Mouse (Mus musculus): ENCODE measurements around the gene Esrrg. TPM values are rescaled to one million over a fixed set of nuclear protein-coding genes. Genes with fewer than 3 reads are reported as not detected.

Gene Esrrg
- polyA plus RNA-seq, 1 experiment: 12.7 TPM

DNA sequence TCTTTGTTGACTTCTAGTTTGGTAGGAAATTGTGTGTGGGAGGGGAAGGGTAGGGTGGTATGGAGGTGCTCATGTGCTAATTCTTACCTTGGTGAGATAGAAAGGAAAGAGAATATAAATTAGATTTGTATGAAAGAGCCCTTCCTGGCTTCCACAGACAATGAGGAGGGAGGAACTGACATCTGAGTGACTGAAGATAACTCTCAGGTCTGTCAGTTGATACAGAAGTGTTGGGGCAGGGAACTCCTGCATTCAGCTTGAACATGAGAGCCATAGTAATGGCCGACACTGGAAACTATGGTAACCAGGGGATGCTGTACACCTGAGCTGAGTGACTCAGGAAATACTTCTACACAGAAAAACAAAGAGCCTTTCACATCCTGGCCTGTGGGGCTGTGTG is 550.1 kb downstream of the Esrrg start:
- Histone ChIP-seq H3K27ac (ENCODE audit: insufficient read depth, low read length) (no peak overlapping the region), H3K4me1 (ENCODE audit: control insufficient read depth, insufficient read depth, low read length) (no peaks in the 10 kb centered on the region; the same call in 1 of the 2 replicates), H3K4me3 (ENCODE audit: insufficient read depth, low read length) (no peak overlapping the region)
- TF ChIP-seq CTCF (IDR thresholded peaks at IDR 0.05; ENCODE audit: extremely low read depth, insufficient read depth, low read length) (no peak), POLR2A (IDR thresholded peaks at IDR 0.05; ENCODE audit: extremely low read depth, insufficient read depth, low read length) (no peak)

DNA sequence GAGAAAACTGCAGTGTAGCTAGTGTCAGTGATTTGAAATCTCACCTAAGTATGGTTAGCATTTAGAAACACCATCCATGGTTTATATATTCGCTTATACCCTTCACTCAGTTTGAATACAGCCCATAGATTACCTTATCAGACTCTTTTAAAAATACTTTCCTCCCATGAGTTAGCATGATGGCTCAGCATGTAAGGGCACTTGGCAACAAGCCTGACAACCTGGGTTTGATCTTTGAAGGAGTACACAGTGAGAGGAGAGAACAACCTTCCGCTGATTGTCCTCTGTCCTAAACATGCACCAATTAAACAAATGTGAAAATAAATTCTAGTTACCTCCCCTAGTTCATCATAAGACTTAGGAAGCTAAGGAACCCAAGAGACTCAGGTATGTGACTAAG is 550.5 kb downstream of the Esrrg start:
- no peak for TF ChIP-seq CTCF (IDR thresholded peaks at IDR 0.05; ENCODE audit: extremely low read depth, insufficient read depth, low read length)
- no peak for TF ChIP-seq POLR2A (IDR thresholded peaks at IDR 0.05; ENCODE audit: extremely low read depth, insufficient read depth, low read length)
- no peak overlapping the region for H3K27ac ChIP-seq (ENCODE audit: insufficient read depth, low read length)
- H3K4me1 ChIP-seq (ENCODE audit: control insufficient read depth, insufficient read depth, low read length): no peaks in the 10 kb centered on the region
- no peak overlapping the region for H3K4me3 ChIP-seq (ENCODE audit: insufficient read depth, low read length)

DNA sequence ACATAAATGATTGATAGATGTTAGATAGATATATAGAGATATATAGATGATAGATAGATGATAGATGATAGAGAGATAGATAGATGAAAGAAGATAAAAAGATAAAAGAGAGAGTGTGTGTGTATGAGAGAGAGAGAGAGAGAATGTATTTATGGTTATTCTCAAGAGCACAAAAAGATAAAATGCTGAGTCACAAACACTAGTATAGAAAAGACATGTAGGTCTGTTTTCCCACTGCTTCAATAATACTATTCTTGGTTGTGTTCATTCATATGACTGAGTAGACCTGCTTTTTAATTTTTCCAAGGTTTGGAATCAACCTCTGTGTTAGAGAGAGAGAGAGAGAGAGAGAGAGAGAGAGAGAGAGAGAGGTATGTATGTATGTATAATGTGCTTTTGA is 554.5 kb downstream of the Esrrg start:
- Histone ChIP-seq H3K4me1 (ENCODE audit: control insufficient read depth, insufficient read depth, low read length) (no peaks in the 10 kb centered on the region), H3K4me3 (ENCODE audit: insufficient read depth, low read length) (no peak overlapping the region), H3K27ac (ENCODE audit: insufficient read depth, low read length) (no peak overlapping the region)
- TF ChIP-seq POLR2A (IDR thresholded peaks at IDR 0.05; ENCODE audit: extremely low read depth, insufficient read depth, low read length) (no peak), CTCF (IDR thresholded peaks at IDR 0.05; ENCODE audit: extremely low read depth, insufficient read depth, low read length) (no peak)

DNA sequence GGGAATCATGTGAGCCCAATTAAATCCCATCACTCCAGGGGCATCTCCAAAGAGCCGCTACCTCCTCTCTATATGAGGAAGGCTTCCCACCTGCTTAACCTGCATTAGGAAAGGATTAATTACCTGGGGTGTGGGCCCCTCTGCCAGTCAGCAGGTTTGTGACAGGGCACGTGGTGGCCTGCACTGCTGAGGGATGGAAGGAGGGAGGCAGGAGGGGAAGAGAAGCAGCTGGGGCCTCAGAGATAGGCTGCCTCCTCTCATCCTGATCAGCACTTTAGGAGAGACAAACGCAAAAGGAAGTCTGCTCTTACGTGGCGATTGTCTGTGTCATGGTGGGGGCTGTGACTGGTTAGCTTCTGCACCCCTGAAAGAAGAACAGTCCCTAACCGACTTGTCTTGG is 555.7 kb downstream of the Esrrg start:
- Histone ChIP-seq H3K27ac (ENCODE audit: insufficient read depth, low read length) (no peak overlapping the region), H3K4me3 (ENCODE audit: insufficient read depth, low read length) (no peak overlapping the region), H3K4me1 (ENCODE audit: control insufficient read depth, insufficient read depth, low read length) (no peaks in the 10 kb centered on the region)
- TF ChIP-seq CTCF (IDR thresholded peaks at IDR 0.05; ENCODE audit: extremely low read depth, insufficient read depth, low read length) (no peak), POLR2A (IDR thresholded peaks at IDR 0.05; ENCODE audit: extremely low read depth, insufficient read depth, low read length) (no peak)

DNA sequence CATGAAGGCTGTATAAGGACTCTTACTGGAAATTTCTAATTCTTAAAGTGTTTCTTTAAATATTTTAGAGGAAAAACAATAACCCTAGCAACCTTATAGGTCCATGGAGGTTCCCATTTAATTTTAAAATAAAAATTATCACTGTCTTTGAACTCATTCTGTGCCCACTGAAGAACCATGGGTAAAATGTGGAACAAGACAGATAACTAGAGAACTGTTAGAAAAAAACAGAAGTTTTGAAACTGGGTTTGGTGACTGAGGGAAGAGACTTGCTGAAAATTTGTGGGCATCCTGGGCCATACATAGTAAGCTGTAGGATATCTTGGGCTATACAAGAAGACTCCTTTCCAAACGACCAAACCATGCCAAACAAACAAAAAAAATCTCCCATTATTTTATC is 565.3 kb downstream of the Esrrg start:
- Histone ChIP-seq H3K4me1 (ENCODE audit: control insufficient read depth, insufficient read depth, low read length) (no peaks in the 10 kb centered on the region), H3K4me3 (ENCODE audit: insufficient read depth, low read length) (no peak overlapping the region), H3K27ac (ENCODE audit: insufficient read depth, low read length) (no peak overlapping the region)
- TF ChIP-seq CTCF (IDR thresholded peaks at IDR 0.05; ENCODE audit: extremely low read depth, insufficient read depth, low read length) (no peak), POLR2A (IDR thresholded peaks at IDR 0.05; ENCODE audit: extremely low read depth, insufficient read depth, low read length) (no peak)

DNA sequence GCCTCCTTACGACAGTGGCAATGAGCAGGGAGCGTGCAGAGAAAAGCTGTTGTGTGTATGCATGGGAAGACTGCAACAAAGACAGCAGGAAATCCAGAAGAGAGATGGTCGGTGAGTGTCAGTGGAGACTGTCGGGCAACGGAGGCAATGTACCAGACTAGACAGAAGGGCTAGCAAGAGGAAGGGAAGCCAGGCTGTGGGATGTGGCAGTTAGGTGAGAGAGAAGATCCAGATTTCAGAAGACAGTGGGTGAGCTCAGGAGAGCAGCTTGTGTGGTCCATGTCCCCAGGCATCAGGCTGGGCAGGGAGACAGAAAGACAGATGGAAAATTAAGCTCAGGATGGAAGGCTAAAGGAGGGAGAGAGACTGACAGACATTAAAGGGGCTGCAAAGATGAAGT is 574.4 kb downstream of the Esrrg start:
- Histone ChIP-seq H3K4me1 (ENCODE audit: control insufficient read depth, insufficient read depth, low read length) (no peaks in the 10 kb centered on the region), H3K27ac (ENCODE audit: insufficient read depth, low read length) (no peak overlapping the region), H3K4me3 (ENCODE audit: insufficient read depth, low read length) (no peak overlapping the region)
- no peak for TF ChIP-seq CTCF (IDR thresholded peaks at IDR 0.05; ENCODE audit: extremely low read depth, insufficient read depth, low read length)
- no peak for TF ChIP-seq POLR2A (IDR thresholded peaks at IDR 0.05; ENCODE audit: extremely low read depth, insufficient read depth, low read length)

DNA sequence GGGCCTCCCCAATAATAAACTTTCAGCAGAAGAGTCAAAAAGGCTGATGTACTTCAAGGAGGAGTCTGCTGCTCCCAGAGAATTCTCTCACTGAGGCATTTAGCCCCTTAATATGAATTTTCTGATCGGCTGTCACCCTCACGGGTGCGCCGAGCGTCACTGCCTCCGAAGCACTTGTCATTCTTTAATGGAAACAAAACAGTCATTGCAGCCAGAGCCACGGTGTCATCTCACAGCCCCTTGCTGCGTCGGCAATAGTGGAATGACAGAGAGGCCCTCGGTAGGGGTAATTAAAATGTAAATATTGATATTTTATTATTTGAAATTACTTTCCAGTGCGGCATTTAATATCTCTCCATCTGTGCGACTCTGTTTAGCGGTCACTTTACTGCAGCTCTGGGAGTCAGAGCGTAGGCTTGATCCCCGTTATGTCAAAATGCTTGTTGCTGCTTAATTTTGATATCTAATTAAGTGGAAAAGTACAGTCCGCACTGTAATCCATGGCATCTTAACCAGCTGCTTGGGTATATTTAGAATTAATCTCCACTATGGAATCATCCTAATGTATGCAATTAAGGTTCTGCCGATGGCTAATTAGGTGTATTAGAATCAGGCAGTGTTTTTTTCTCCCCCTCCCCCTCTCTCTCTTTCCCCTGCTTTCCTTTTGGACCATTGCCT is 578.0 kb downstream of the Esrrg start:
- H3K27ac ChIP-seq (ENCODE audit: insufficient read depth, low read length): no peak overlapping the region
- H3K4me1 ChIP-seq (ENCODE audit: control insufficient read depth, insufficient read depth, low read length): no peaks in the 10 kb centered on the region
- no peak for TF ChIP-seq POLR2A (IDR thresholded peaks at IDR 0.05; ENCODE audit: extremely low read depth, insufficient read depth, low read length)
- TF ChIP-seq CTCF (IDR thresholded peaks at IDR 0.05; ENCODE audit: extremely low read depth, insufficient read depth, low read length): no peak
- no peak overlapping the region for H3K4me3 ChIP-seq (ENCODE audit: insufficient read depth, low read length)

DNA sequence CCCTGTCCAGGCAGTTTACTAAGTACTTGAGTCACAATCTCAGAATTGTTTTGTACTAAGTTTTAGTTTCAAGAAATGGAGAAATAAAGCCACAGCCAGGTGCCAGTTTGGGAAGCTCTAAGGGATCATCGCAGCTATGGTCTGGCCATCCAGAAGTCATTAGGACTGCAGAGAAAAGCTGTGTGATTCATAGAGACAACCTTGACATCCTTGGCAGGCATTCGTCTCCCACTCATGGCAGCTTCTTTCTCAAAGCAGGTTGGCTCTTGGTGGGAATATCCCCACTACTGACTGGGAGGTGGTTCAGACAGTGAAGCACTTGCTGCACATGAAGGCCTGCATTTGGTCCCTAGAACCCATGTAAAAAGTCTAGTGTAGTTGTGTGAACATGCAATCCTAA is 584.4 kb downstream of the Esrrg start:
- H3K27ac ChIP-seq (ENCODE audit: insufficient read depth, low read length): no peak overlapping the region
- no peaks in the 10 kb centered on the region for H3K4me1 ChIP-seq (ENCODE audit: control insufficient read depth, insufficient read depth, low read length)
- no peak for TF ChIP-seq POLR2A (IDR thresholded peaks at IDR 0.05; ENCODE audit: extremely low read depth, insufficient read depth, low read length)
- no peak for TF ChIP-seq CTCF (IDR thresholded peaks at IDR 0.05; ENCODE audit: extremely low read depth, insufficient read depth, low read length)
- H3K4me3 ChIP-seq (ENCODE audit: insufficient read depth, low read length): no peak overlapping the region

DNA sequence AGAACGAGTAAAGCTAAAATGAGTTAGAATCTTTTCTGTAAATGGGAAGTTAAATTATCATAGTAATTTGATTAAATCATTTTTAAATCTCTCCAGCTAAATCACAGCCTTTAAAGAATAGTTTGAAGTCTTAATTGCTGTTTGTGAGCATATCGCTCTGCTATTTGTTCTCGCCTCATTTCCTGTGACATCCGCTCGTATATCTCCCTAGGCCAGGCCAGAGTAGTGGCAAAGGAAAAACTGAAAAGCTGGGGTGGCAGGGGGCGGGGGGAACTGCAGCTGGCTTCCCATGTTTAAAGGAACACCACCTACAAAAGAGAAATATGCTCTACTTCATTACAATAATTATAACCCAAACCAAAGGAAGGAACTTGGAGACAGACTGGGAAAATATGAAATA is 598.8 kb downstream of the Esrrg start:
- TF ChIP-seq POLR2A (IDR thresholded peaks at IDR 0.05; ENCODE audit: extremely low read depth, insufficient read depth, low read length) (no peak), CTCF (IDR thresholded peaks at IDR 0.05; ENCODE audit: extremely low read depth, insufficient read depth, low read length) (no peak)
- H3K4me1 ChIP-seq (ENCODE audit: control insufficient read depth, insufficient read depth, low read length): no peaks in the 10 kb centered on the region
- no peak overlapping the region for H3K27ac ChIP-seq (ENCODE audit: insufficient read depth, low read length)
- no peak overlapping the region for H3K4me3 ChIP-seq (ENCODE audit: insufficient read depth, low read length)

DNA sequence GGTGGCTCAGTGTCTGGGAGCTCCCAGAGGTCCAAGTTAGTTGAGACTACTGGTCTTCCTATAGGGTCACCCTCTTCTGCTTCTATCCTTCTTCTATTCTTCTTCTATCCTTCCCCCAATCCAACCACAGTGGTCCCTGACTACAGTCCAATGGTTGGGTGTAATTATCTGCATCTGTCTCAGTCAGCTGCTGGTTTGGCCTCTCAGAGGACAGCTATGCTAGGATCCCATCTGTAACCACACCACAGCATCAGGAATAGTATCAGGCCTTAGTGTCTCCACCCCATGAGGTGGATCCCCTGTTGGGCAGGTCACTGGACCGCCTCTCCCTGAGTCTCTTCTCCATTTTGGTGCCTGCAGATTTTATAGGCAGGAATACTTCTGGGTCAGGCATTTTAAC is 600.4 kb downstream of the Esrrg start:
- Histone ChIP-seq H3K4me3 (ENCODE audit: insufficient read depth, low read length) (no peak overlapping the region), H3K27ac (ENCODE audit: insufficient read depth, low read length) (no peak overlapping the region), H3K4me1 (ENCODE audit: control insufficient read depth, insufficient read depth, low read length) (no peaks in the 10 kb centered on the region)
- no peak for TF ChIP-seq CTCF (IDR thresholded peaks at IDR 0.05; ENCODE audit: extremely low read depth, insufficient read depth, low read length)
- TF ChIP-seq POLR2A (IDR thresholded peaks at IDR 0.05; ENCODE audit: extremely low read depth, insufficient read depth, low read length): no peak
